Mouse (Mus musculus): ENCODE data around the gene Neurl3. TPM values are rescaled to one million over a fixed set of nuclear protein-coding genes. Genes with fewer than 3 reads are reported as not detected.
A peak's percentile ranks its signal among the peaks of the same experiment; 100 is the strongest.

Gene Neurl3
- polyA plus RNA-seq, 2 experiments: 1.9 to 2.6 TPM

DNA sequence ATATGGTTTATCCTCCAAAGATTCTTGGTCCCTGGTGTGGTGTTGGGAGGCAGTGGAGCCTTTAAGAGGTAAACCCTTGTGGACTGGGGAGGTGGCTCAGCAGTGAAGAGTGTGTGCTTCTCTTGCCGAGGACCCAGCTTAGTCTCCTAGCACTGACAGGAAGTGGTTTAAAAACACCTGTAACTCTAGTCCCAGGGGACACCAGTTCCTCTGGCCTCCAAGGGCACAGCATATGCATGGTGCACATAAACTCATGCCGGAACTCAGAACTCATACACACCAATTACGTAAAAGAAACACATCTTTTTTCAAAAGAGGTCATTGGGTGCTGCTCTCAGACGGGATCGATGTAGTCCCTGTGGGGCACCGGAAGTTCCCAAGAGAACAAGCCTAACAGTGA, 7.4 kb upstream of the Neurl3 start:
- H3K27me3 ChIP-seq (ENCODE audit: control insufficient read depth, insufficient read depth, low read length): no peaks in the 10 kb centered on the region
- TF ChIP-seq EP300 (IDR thresholded peaks at IDR 0.05; ENCODE audit: low read depth) (no peak), CTCF (IDR thresholded peaks at IDR 0.05; ENCODE audit: low read depth) (no peak)
- H3K36me3 ChIP-seq (replicated peaks; ENCODE audit: control insufficient read depth, insufficient read depth, low read depth): no peaks in the 10 kb centered on the region
- WGBS (ENCODE audit: insufficient replicate concordance): 65% methylated on average over 6 of the region's 6 CpGs
- H3K4me1 ChIP-seq (replicated peaks; ENCODE audit: control insufficient read depth in 2 of 2, insufficient read depth in 2 of 2, low read length in 1 of 2): no peaks in the 10 kb centered on the region
- H3K4me2 ChIP-seq (ENCODE audit: low read depth): no peak overlapping the region
- H3K9me3 ChIP-seq (ENCODE audit: control insufficient read depth, low read length): no peaks in the 10 kb centered on the region
- DNase-seq (ENCODE audit: low read depth in 3 of 3, low spot score in 3 of 3) (no peak), ATAC-seq (ENCODE audit: insufficient read depth) (no peak)
- H3K27ac ChIP-seq: no peak overlapping the region
- H3K9ac ChIP-seq (replicated peaks): no peak overlapping the region
- no peak overlapping the region for H3K4me3 ChIP-seq (ENCODE audit: insufficient read depth in 1 of 2, low read depth in 2 of 2, low read length in 2 of 2)

GRCm38 (mm10) chr1:36280938-36281337, 6.5 kb upstream of the Neurl3 start:
- H3K4me3 ChIP-seq (ENCODE audit: insufficient read depth in 1 of 2, low read depth in 2 of 2, low read length in 2 of 2): no peak overlapping the region
- no peak overlapping the region for H3K9ac ChIP-seq (replicated peaks)
- no peak for DNase-seq (ENCODE audit: low read depth in 3 of 3, low spot score in 3 of 3)
- no peak overlapping the region for H3K27ac ChIP-seq
- no peaks in the 10 kb centered on the region for H3K36me3 ChIP-seq (replicated peaks; ENCODE audit: control insufficient read depth, insufficient read depth, low read depth)
- no peak overlapping the region for H3K4me2 ChIP-seq (ENCODE audit: low read depth)
- no peaks in the 10 kb centered on the region for H3K27me3 ChIP-seq (ENCODE audit: control insufficient read depth, insufficient read depth, low read length)
- whole genome bisulfite sequencing (ENCODE audit: insufficient replicate concordance): 68% methylated on average over 3 of the region's 3 CpGs
- no peak for ATAC-seq (ENCODE audit: insufficient read depth)
- peaks cover 0 to 4% of the 10 kb centered on the region in 2 experiments; a peak in 2 of 4 replicates for H3K4me1 ChIP-seq (replicated peaks; ENCODE audit: control insufficient read depth in 2 of 2, insufficient read depth in 2 of 2, low read length in 1 of 2)
- no peaks in the 10 kb centered on the region for H3K9me3 ChIP-seq (ENCODE audit: control insufficient read depth, low read length)
- TF ChIP-seq CTCF (IDR thresholded peaks at IDR 0.05; ENCODE audit: low read depth) (no peak), EP300 (IDR thresholded peaks at IDR 0.05; ENCODE audit: low read depth) (no peak)

DNA sequence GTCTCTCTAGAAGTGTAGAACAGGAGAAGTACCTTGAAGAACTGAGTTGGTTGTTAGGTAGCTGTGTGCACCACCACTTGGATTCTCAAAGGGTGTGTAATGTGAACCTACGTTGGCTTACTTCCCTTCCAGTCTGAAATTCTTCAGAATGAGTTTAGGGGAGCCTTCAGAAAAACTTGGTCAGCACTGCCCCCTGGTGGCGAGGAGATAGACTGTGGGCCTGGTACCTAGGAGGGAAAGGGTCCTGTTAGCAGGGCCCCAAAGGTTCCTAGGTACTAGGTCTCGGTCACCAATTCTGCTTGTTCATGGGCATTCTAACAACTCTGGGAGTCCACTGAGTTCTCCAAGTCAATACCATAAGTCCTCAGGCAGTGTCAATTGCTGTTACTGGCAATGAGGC, 4.7 kb upstream of the Neurl3 start:
- H3K4me3 ChIP-seq (ENCODE audit: insufficient read depth in 1 of 2, low read depth in 2 of 2, low read length in 2 of 2): no peak overlapping the region
- peaks cover 0 to 16% of the 10 kb centered on the region in 2 experiments; a peak in 2 of 4 replicates for H3K4me1 ChIP-seq (replicated peaks; ENCODE audit: control insufficient read depth in 2 of 2, insufficient read depth in 2 of 2, low read length in 1 of 2)
- no peak overlapping the region for H3K4me2 ChIP-seq (ENCODE audit: low read depth)
- H3K27me3 ChIP-seq (ENCODE audit: control insufficient read depth, insufficient read depth, low read length): no peaks in the 10 kb centered on the region
- H3K27ac ChIP-seq: no peak overlapping the region
- 10% methylated on average over 3 of the region's 3 CpGs for WGBS (ENCODE audit: insufficient replicate concordance)
- no peaks in the 10 kb centered on the region for H3K36me3 ChIP-seq (replicated peaks; ENCODE audit: control insufficient read depth, insufficient read depth, low read depth)
- DNase-seq (ENCODE audit: low read depth in 3 of 3, low spot score in 3 of 3) (peak; percentile 47 to 57 (median 55)), ATAC-seq (ENCODE audit: insufficient read depth) (no peak)
- peak; percentile 85 for TF ChIP-seq CTCF (IDR thresholded peaks at IDR 0.05; ENCODE audit: low read depth)
- no peak for TF ChIP-seq EP300 (IDR thresholded peaks at IDR 0.05; ENCODE audit: low read depth)
- no peak overlapping the region for H3K9ac ChIP-seq (replicated peaks)
- no peaks in the 10 kb centered on the region for H3K9me3 ChIP-seq (ENCODE audit: control insufficient read depth, low read length)

GRCm38 (mm10) chr1:36277267-36278060, 3.0 kb upstream of the Neurl3 start:
- Histone ChIP-seq H3K27me3 (ENCODE audit: control insufficient read depth, insufficient read depth, low read length) (no peaks in the 10 kb centered on the region), H3K27ac (no peak overlapping the region), H3K9me3 (ENCODE audit: control insufficient read depth, low read length) (no peaks in the 10 kb centered on the region), H3K4me2 (ENCODE audit: low read depth) (no peak overlapping the region), H3K4me3 (ENCODE audit: insufficient read depth in 1 of 2, low read depth in 2 of 2, low read length in 2 of 2) (no peak overlapping the region), H3K4me1 (replicated peaks; ENCODE audit: control insufficient read depth in 2 of 2, insufficient read depth in 2 of 2, low read length in 1 of 2) (peaks cover 4 to 27% of the 10 kb centered on the region in 2 experiments; a peak in 2 of 4 replicates), H3K9ac (replicated peaks) (no peak overlapping the region), H3K36me3 (replicated peaks; ENCODE audit: control insufficient read depth, insufficient read depth, low read depth) (no peaks in the 10 kb centered on the region)
- no peak for TF ChIP-seq EP300 (IDR thresholded peaks at IDR 0.05; ENCODE audit: low read depth)
- TF ChIP-seq CTCF (IDR thresholded peaks at IDR 0.05; ENCODE audit: low read depth): peak; percentile 97
- peak in 1 of 3 experiments; percentile 39 for DNase-seq (ENCODE audit: low read depth in 3 of 3, low spot score in 3 of 3)
- WGBS (ENCODE audit: insufficient replicate concordance): 20% methylated on average over 7 of the region's 7 CpGs
- ATAC-seq (ENCODE audit: insufficient read depth): no peak

DNA sequence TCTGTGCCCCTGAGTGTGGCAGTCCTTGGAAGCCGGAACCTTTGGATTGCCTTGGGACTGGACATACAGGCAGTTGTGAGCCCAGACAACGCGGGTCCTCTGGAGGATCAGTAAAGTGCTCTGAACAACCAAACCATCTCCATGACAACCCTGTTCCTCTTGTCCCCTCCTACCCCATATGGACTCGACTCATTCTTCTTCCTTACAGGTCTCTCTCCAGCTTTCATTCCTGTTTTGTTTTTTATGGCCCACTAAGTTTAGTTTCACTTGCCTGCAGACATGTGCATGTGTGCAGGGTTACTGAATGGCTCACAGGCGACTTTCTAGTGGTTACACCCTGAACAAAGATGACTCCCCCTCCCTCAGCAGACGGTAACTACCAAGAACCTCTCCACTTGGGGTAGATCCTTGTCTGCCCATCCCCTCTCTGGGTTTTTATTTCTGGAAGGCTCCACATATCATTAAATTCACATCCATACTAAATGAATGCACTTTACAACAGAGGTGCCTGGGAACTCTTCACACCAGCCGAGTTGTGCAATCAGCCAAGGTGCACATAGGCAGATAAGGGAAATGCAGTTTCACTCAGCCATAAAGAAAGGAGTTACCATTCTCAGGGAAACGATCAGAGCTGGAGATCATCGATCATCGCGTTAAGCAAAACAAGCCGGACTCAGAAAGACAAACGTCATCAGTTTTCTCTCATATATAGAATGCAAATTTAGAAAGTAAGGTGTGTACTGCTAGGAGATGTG, 1.3 kb upstream of the Neurl3 start:
- Histone ChIP-seq H3K36me3 (replicated peaks; ENCODE audit: control insufficient read depth, insufficient read depth, low read depth) (no peaks in the 10 kb centered on the region), H3K27ac (no peak overlapping the region), H3K27me3 (ENCODE audit: control insufficient read depth, insufficient read depth, low read length) (no peaks in the 10 kb centered on the region), H3K9me3 (ENCODE audit: control insufficient read depth, low read length) (no peaks in the 10 kb centered on the region), H3K9ac (replicated peaks) (no peak overlapping the region), H3K4me2 (ENCODE audit: low read depth) (no peak overlapping the region), H3K4me1 (replicated peaks; ENCODE audit: control insufficient read depth in 2 of 2, insufficient read depth in 2 of 2, low read length in 1 of 2) (peaks cover 4 to 36% of the 10 kb centered on the region in 2 experiments; a peak in 2 of 4 replicates), H3K4me3 (ENCODE audit: insufficient read depth in 1 of 2, low read depth in 2 of 2, low read length in 2 of 2) (no peak overlapping the region)
- 31% methylated on average over 13 of the region's 13 CpGs for WGBS (ENCODE audit: insufficient replicate concordance)
- TF ChIP-seq EP300 (IDR thresholded peaks at IDR 0.05; ENCODE audit: low read depth) (peak; percentile 51; the same call in 1 of the 2 replicates), CTCF (IDR thresholded peaks at IDR 0.05; ENCODE audit: low read depth) (no peak)
- ATAC-seq (ENCODE audit: insufficient read depth): no peak
- DNase-seq (ENCODE audit: low read depth in 3 of 3, low spot score in 3 of 3): peak in 2 of 3 experiments; percentile 41 to 55

All from liver, embryonic 14.5 days (tissue).